Mouse (Mus musculus): ENCODE results near the gene Accsl.

GRCm38 (mm10) chr2:93883066-93883465 is 14.1 kb upstream of the Accsl start:
- peak; percentile 29; the same call in 1 of the 2 replicates for TF ChIP-seq CTCF (IDR thresholded peaks at IDR 0.05)
- no peak for TF ChIP-seq EP300 (IDR thresholded peaks at IDR 0.05)

Measured in lung, postnatal 0 days (tissue).